Mouse (Mus musculus): ENCODE results near the gene Rnf10. TPM values are rescaled to one million over a fixed set of nuclear protein-coding genes. Genes with fewer than 3 reads are reported as not detected.

The Rnf10 gene
- polyA plus RNA-seq, 1 experiment from 2014 or later = 64.9 TPM

DNA sequence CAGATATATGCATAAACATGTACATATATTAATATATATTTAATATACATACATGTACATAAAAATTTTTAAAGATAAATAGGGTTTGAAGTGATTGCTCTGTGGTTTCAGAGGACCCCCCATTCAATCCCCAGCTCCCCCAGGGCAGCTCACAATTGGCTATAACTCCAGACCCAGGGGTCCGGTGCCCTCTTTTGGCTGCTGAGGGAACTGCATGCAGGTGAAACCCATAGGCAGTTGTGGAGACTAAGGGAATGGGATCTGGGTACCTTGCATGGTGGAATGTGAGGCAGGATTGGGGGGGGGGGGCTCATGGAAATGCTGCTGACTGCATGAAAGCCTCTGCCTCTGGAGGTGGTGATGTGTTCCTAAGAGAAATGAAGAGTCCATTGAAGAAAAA, 62.3 kb downstream of the Rnf10 start:
- H3K27ac ChIP-seq (ENCODE audit: low read depth, low read length) = no peak overlapping the region
- H3K4me1 ChIP-seq (replicated peaks; ENCODE audit: control insufficient read depth, insufficient read depth, low read length) = no peaks in the 10 kb centered on the region
- peak; percentile 72 for TF ChIP-seq CTCF (IDR thresholded peaks at IDR 0.05; ENCODE audit: low read depth)

DNA sequence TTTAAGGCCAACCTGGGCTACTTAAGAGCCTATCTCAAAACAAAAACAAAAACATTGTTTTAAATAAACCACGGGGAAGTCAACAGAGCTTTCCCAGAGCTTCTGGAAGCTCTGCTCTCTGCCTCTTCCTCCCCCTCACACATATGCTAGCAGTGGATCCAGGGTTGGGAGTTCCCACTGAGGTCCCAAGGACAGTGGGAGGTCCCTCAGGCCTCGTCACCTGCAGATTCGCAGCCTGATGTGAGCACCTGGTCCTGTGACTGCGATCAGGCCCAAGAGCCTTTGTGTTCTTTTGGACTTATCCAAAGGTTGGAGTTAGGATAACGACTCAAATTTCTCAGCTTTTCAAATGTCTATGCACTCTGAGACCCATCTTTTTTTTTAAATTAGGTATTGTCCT, 64.1 kb downstream of the Rnf10 start:
- no peak overlapping the region for H3K9ac ChIP-seq (ENCODE audit: low read depth, low read length)
- H3K27me3 ChIP-seq (replicated peaks; ENCODE audit: control insufficient read depth, insufficient read depth, low read length) = peaks cover 9% of the 10 kb centered on the region; the same call in 1 of the 2 replicates
- H3K9me3 ChIP-seq (ENCODE audit: control insufficient read depth) = no peaks in the 10 kb centered on the region
- no peak for ATAC-seq
- TF ChIP-seq CTCF (IDR thresholded peaks at IDR 0.05; ENCODE audit: low read depth) = no peak
- no peak overlapping the region for H3K4me2 ChIP-seq (replicated peaks; ENCODE audit: low read depth)
- no peak overlapping the region for H3K27ac ChIP-seq (ENCODE audit: low read depth, low read length)
- no peaks in the 10 kb centered on the region for H3K36me3 ChIP-seq (ENCODE audit: control insufficient read depth, insufficient read depth)
- no peak overlapping the region for H3K4me3 ChIP-seq (ENCODE audit: low read depth, low read length)
- no peaks in the 10 kb centered on the region; the same call in 1 of the 2 replicates for H3K4me1 ChIP-seq (replicated peaks; ENCODE audit: control insufficient read depth, insufficient read depth, low read length)
- 63% methylated on average over 5 of the region's 5 CpGs for WGBS

More for the DNA sequence above, 62.3 kb downstream of the Rnf10 start:
- no peak for ATAC-seq
- H3K27me3 ChIP-seq (replicated peaks; ENCODE audit: control insufficient read depth, insufficient read depth, low read length) = peaks cover 10% of the 10 kb centered on the region
- no peaks in the 10 kb centered on the region for H3K36me3 ChIP-seq (ENCODE audit: control insufficient read depth, insufficient read depth)
- H3K9me3 ChIP-seq (ENCODE audit: control insufficient read depth) = no peaks in the 10 kb centered on the region
- no peak overlapping the region for H3K9ac ChIP-seq (ENCODE audit: low read depth, low read length)
- H3K4me2 ChIP-seq (replicated peaks; ENCODE audit: low read depth) = no peak overlapping the region
- 17% methylated on average over 1 of the region's 1 CpGs for WGBS
- no peak overlapping the region for H3K4me3 ChIP-seq (ENCODE audit: low read depth, low read length)

DNA sequence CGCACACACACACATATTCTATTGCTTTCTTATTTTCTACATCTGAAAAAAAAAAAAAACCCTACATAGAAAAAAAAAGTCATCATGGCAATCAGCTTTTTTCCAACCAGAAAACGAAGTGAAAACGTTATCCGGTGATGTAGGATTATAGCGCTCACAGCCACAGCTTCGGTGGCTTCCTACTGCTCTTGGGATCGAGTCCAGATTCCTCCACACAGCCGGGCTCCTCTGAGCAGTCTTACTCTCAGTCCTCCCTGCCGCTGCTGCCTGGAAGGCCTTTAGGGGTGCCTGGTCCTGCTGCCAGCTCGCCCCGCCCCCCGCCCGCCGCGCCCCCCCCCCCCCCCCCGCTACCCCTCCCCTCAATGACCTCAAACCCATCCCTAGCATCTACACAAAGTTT, 64.8 kb downstream of the Rnf10 start:
- Histone ChIP-seq H3K36me3 (ENCODE audit: control insufficient read depth, insufficient read depth) (no peaks in the 10 kb centered on the region), H3K27me3 (replicated peaks; ENCODE audit: control insufficient read depth, insufficient read depth, low read length) (peaks cover 10% of the 10 kb centered on the region; the same call in 1 of the 2 replicates), H3K27ac (ENCODE audit: low read depth, low read length) (no peak overlapping the region), H3K9ac (ENCODE audit: low read depth, low read length) (no peak overlapping the region), H3K9me3 (ENCODE audit: control insufficient read depth) (no peaks in the 10 kb centered on the region), H3K4me1 (replicated peaks; ENCODE audit: control insufficient read depth, insufficient read depth, low read length) (no peaks in the 10 kb centered on the region; the same call in 1 of the 2 replicates), H3K4me2 (replicated peaks; ENCODE audit: low read depth) (no peak overlapping the region), H3K4me3 (ENCODE audit: low read depth, low read length) (no peak overlapping the region)
- no peak for ATAC-seq
- TF ChIP-seq CTCF (IDR thresholded peaks at IDR 0.05; ENCODE audit: low read depth) = no peak
- 17% methylated on average over 9 of the region's 16 CpGs for WGBS

DNA sequence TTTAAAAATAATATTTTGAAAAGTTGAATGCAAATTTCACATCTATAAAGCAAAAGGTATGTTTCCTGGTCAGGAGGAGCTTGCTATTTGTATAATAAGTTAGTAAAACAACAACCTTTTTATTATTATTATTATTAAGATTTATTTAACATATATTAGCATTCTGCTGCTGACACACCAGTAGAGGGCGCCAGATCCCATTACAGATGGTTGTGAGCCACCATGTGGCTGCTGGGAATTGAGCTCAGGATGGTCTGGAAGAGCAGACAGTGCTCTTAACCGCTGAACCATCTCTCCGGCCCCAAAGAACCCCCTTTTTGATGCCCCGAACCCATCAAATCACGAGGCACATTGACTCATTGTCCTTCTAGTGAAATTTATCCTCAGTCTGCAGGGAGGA, 65.5 kb downstream of the Rnf10 start:
- Histone ChIP-seq H3K27ac (ENCODE audit: low read depth, low read length) (no peak overlapping the region), H3K36me3 (ENCODE audit: control insufficient read depth, insufficient read depth) (no peaks in the 10 kb centered on the region), H3K27me3 (replicated peaks; ENCODE audit: control insufficient read depth, insufficient read depth, low read length) (peaks cover 14% of the 10 kb centered on the region; the same call in 1 of the 2 replicates), H3K4me2 (replicated peaks; ENCODE audit: low read depth) (no peak overlapping the region), H3K4me1 (replicated peaks; ENCODE audit: control insufficient read depth, insufficient read depth, low read length) (no peaks in the 10 kb centered on the region; the same call in 1 of the 2 replicates), H3K4me3 (ENCODE audit: low read depth, low read length) (no peak overlapping the region), H3K9me3 (ENCODE audit: control insufficient read depth) (no peaks in the 10 kb centered on the region), H3K9ac (ENCODE audit: low read depth, low read length) (no peak overlapping the region)
- 60% methylated on average over 5 of the region's 5 CpGs for WGBS
- ATAC-seq = no peak
- peak; percentile 33; the same call in 1 of the 2 replicates for TF ChIP-seq CTCF (IDR thresholded peaks at IDR 0.05; ENCODE audit: low read depth)

DNA sequence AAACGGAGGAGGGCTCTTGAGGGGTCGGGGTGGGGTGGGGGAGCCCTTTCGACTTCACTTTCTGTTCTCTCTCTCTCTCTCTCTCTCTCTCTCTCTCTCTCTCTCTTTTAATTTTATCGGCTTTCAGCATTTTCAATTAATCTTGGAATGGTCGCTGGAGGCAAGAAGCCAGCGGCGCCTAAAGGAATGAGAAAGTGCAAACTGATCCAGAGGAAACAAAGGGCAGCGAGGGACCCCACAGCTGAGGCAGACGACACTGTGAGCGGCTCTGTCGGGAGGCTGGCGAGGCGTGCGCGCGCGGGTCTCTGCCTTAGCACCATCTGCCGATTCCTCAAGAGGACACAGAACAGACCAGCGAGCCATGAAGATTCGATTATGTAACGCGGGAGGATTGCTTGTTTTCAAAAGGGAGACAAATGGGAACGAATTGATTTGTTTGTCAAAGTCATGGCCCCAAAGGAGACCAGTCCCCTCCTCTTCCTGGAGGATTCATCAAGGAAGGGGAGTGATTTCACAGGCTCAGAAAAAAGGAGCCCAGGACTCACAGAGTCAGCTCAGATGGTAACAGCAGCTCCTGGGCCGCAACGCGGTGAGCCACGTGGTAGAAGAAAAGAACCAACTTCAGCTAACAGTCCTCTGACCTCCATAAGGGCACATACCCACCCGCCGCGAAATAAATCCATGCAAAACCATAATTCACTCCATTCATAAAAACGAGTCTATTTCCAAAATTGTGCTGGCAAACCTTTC, 68.0 kb downstream of the Rnf10 start:
- H3K9me3 ChIP-seq (ENCODE audit: control insufficient read depth) = no peaks in the 10 kb centered on the region
- H3K9ac ChIP-seq (ENCODE audit: low read depth, low read length) = peak overlapping the region; percentile 31
- WGBS = 6% methylated on average over 31 of the region's 31 CpGs
- H3K4me1 ChIP-seq (replicated peaks; ENCODE audit: control insufficient read depth, insufficient read depth, low read length) = no peaks in the 10 kb centered on the region; the same call in 1 of the 2 replicates
- no peaks in the 10 kb centered on the region for H3K36me3 ChIP-seq (ENCODE audit: control insufficient read depth, insufficient read depth)
- peaks cover 14% of the 10 kb centered on the region; the same call in 1 of the 2 replicates for H3K27me3 ChIP-seq (replicated peaks; ENCODE audit: control insufficient read depth, insufficient read depth, low read length)
- ATAC-seq = no peak
- no peak for TF ChIP-seq CTCF (IDR thresholded peaks at IDR 0.05; ENCODE audit: low read depth)
- no peak overlapping the region for H3K27ac ChIP-seq (ENCODE audit: low read depth, low read length)
- H3K4me3 ChIP-seq (ENCODE audit: low read depth, low read length) = peak overlapping the region; percentile 29
- H3K4me2 ChIP-seq (replicated peaks; ENCODE audit: low read depth) = peak overlapping the region; percentile 59

DNA sequence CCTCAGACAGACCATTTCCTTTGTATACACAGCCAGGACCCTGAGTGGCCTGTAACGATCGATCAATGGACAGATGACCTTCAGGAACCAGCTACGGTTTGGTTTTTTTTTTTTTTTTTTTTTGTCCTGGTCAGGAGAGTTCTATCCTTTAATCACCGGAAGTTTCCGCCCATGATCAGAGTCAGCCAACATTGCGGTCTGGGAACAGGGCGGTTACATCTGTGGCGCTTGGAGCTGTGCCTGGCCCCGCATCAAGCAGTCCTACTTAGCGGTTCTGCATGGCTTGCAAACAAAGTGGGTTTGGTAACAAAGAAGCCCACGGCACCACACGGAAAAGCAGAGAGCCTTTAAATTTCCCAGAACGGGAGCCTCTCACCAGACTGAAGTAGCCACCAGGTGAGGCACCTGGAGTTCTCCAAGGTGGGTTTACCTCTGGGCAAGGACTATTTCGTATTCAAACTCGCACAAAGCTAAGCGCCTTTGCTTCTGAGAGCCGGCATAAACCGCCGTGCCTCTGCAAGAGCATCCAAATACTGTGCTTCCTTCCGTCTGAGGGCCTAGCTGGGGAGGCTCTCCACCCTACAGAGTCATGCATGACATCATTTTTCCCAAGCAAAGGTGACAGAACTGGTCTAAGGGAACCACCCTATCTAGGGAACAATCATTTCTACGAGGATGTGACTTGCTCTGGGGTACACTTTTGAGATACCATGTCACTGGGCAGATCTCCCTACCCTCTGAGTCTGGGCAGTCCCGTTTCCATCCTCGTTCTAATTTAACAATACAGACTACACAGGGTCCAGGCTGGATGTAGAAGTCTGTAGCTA, 68.8 kb downstream of the Rnf10 start:
- H3K36me3 ChIP-seq (ENCODE audit: control insufficient read depth, insufficient read depth) = no peaks in the 10 kb centered on the region
- H3K4me1 ChIP-seq (replicated peaks; ENCODE audit: control insufficient read depth, insufficient read depth, low read length) = no peaks in the 10 kb centered on the region; the same call in 1 of the 2 replicates
- H3K4me3 ChIP-seq (ENCODE audit: low read depth, low read length) = peak overlapping the region; percentile 29; the same call in 1 of the 2 replicates
- no peak for TF ChIP-seq CTCF (IDR thresholded peaks at IDR 0.05; ENCODE audit: low read depth)
- H3K27me3 ChIP-seq (replicated peaks; ENCODE audit: control insufficient read depth, insufficient read depth, low read length) = peaks cover 14% of the 10 kb centered on the region; the same call in 1 of the 2 replicates
- 0 out of 2 replicates have a peak overlapping the region, but pooled peaks have one; percentile 31 for H3K9ac ChIP-seq (ENCODE audit: low read depth, low read length)
- H3K4me2 ChIP-seq (replicated peaks; ENCODE audit: low read depth) = peak overlapping the region; percentile 59
- no peaks in the 10 kb centered on the region for H3K9me3 ChIP-seq (ENCODE audit: control insufficient read depth)
- 13% methylated on average over 23 of the region's 23 CpGs for WGBS
- ATAC-seq = no peak
- no peak overlapping the region for H3K27ac ChIP-seq (ENCODE audit: low read depth, low read length)
